Mouse (Mus musculus) brain, embryonic 18.5 days (tissue): ENCODE measurements around the gene Grk1.

ENCODE experiments used
- DNase-seq: peaks from one replicate; pipeline ENCODE4 v3.0.0-alpha.2; 2012; ENCODE audit warnings: low read depth, low spot score

The Grk1 gene

GRCm38 (mm10) chr8:13404666-13405131, at the start of gene Grk1:
Gene Grk1, plus strand, starts transcription at chr8:13405081.
- no peak for DNase-seq

GRCm38 (mm10) chr8:13356221-13356620, 48.7 kb upstream of the Grk1 start:
- no peak for DNase-seq

GRCm38 (mm10) chr8:13356681-13357080, 48.2 kb upstream of the Grk1 start:
- DNase-seq: no peak

GRCm38 (mm10) chr8:13360213-13360612, 44.7 kb upstream of the Grk1 start:
- no peak for DNase-seq

- no peak for DNase-seq
Measured at GRCm38 (mm10) chr8:13361865-13362264, 43.0 kb upstream of the Grk1 start.

- DNase-seq: no peak
Measured at GRCm38 (mm10) chr8:13373151-13373662, 31.7 kb upstream of the Grk1 start.

GRCm38 (mm10) chr8:13381630-13382029, 23.3 kb upstream of the Grk1 start:
- no peak for DNase-seq

GRCm38 (mm10) chr8:13382536-13382935, 22.3 kb upstream of the Grk1 start:
- DNase-seq: no peak

GRCm38 (mm10) chr8:13382999-13383398, 21.9 kb upstream of the Grk1 start:
- DNase-seq: no peak

- no peak for DNase-seq
Measured at GRCm38 (mm10) chr8:13386366-13386765, 18.5 kb upstream of the Grk1 start.

- DNase-seq: no peak
Measured at GRCm38 (mm10) chr8:13387728-13388127, 17.2 kb upstream of the Grk1 start.

- no peak for DNase-seq
Measured at GRCm38 (mm10) chr8:13388744-13389143, 16.1 kb upstream of the Grk1 start.

GRCm38 (mm10) chr8:13393869-13394268, 11.0 kb upstream of the Grk1 start:
- DNase-seq: no peak

GRCm38 (mm10) chr8:13396725-13397124, 8.2 kb upstream of the Grk1 start, which contains the start of gene Atp4b:
Gene Atp4b, minus strand, starts transcription at chr8:13396825.
- no peak for DNase-seq

GRCm38 (mm10) chr8:13403517-13403916, 1.4 kb upstream of the Grk1 start:
- no peak for DNase-seq

GRCm38 (mm10) chr8:13406011-13406410, 1.1 kb downstream of the Grk1 start:
- no peak for DNase-seq

- no peak for DNase-seq
Measured at GRCm38 (mm10) chr8:13411597-13411996, 6.7 kb downstream of the Grk1 start.

GRCm38 (mm10) chr8:13412891-13413558, 8.1 kb downstream of the Grk1 start:
- DNase-seq: no peak

- no peak for DNase-seq
Measured at GRCm38 (mm10) chr8:13413823-13414390, 9.0 kb downstream of the Grk1 start.

- no peak for DNase-seq
Measured at GRCm38 (mm10) chr8:13415879-13416278, 11.0 kb downstream of the Grk1 start.

GRCm38 (mm10) chr8:13419111-13419639, 14.3 kb downstream of the Grk1 start:
- DNase-seq: no peak

- no peak for DNase-seq
Measured at GRCm38 (mm10) chr8:13420970-13421369, 16.1 kb downstream of the Grk1 start.

GRCm38 (mm10) chr8:13427351-13427750, 22.5 kb downstream of the Grk1 start:
- no peak for DNase-seq
